Mouse (Mus musculus) bone marrow, adult 2 months (tissue): ENCODE measurements at regions not wholly inside any gene's neighbourhood (a gene's known extent, or its start where the extent isn't known, plus 50 kb on each side); places are given as distances from the start of the nearest gene placed in this dataset.

Experiments used
- CTCF ChIP-seq: fragments of 200-500 bp; IDR thresholded peaks from 2 replicates; pipeline ENCODE4 v1.5.1; 2011; ENCODE audit warnings: low read length, control low read depth; ENCODE audit not compliant: control insufficient read depth, insufficient read depth
- POLR2A ChIP-seq: fragments of 200-500 bp; IDR thresholded peaks from 2 replicates; pipeline ENCODE4 v1.6.1; 2011; ENCODE audit warnings: low read depth, mild to moderate bottlenecking, control low read depth, low read length, borderline replicate concordance; ENCODE audit not compliant: control insufficient read depth

GRCm38 (mm10) chr5:133884593-133884992, 214.9 kb upstream of the Castor2 start:
- TF ChIP-seq POLR2A (no peak), CTCF (no peak)
